Mouse (Mus musculus): Measurements from ENCODE around the gene Hdgf. TPM values are rescaled to one million over a fixed set of nuclear protein-coding genes. Genes with fewer than 3 reads are reported as not detected.

Hdgf gene
- polyA plus RNA-seq, 1 experiment from 2014 or later: 305 TPM

- H3K4me2 ChIP-seq (ENCODE audit: low read depth, severe bottlenecking): no peak overlapping the region; the same call in 1 of the 2 replicates
- H3K9me3 ChIP-seq (ENCODE audit: control insufficient read depth, low read length): no peaks in the 10 kb centered on the region
- H3K4me1 ChIP-seq (ENCODE audit: control insufficient read depth, insufficient read depth, low read length): peaks cover 10% of the 10 kb centered on the region; the same call in 1 of the 2 replicates
- H3K4me3 ChIP-seq (ENCODE audit: low read depth, low read length): no peak overlapping the region
- H3K36me3 ChIP-seq (ENCODE audit: control insufficient read depth, insufficient read depth, low read length): no peaks in the 10 kb centered on the region
- DNase-seq (ENCODE audit: low spot score) (no peak), ATAC-seq (ENCODE audit: insufficient number of reproducible peaks, low FRiP score, low TSS enrichment, low read depth) (no peak)
- no peak overlapping the region for H3K9ac ChIP-seq (ENCODE audit: low read length)
- 50% methylated on average over 5 of the region's 5 CpGs for WGBS
- H3K27ac ChIP-seq (replicated peaks; ENCODE audit: low read depth, low read length): peak overlapping the region; percentile 58
- H3K27me3 ChIP-seq (ENCODE audit: control insufficient read depth, insufficient read depth, low read length): no peaks in the 10 kb centered on the region
Observed at GRCm38 (mm10) chr3:87903821-87904220, 2.3 kb upstream of the Hdgf start.

GRCm38 (mm10) chr3:87906601-87906980 is 470 bp downstream of the Hdgf start:
- Histone ChIP-seq H3K4me3 (ENCODE audit: low read depth, low read length) (peak overlapping the region; percentile 99), H3K4me1 (ENCODE audit: control insufficient read depth, insufficient read depth, low read length) (peaks cover 28% of the 10 kb centered on the region), H3K4me2 (ENCODE audit: low read depth, severe bottlenecking) (peak overlapping the region; percentile 86), H3K27ac (replicated peaks; ENCODE audit: low read depth, low read length) (peak overlapping the region; percentile 96), H3K27me3 (ENCODE audit: control insufficient read depth, insufficient read depth, low read length) (no peaks in the 10 kb centered on the region), H3K9ac (ENCODE audit: low read length) (peak overlapping the region; percentile 99), H3K9me3 (ENCODE audit: control insufficient read depth, low read length) (no peaks in the 10 kb centered on the region), H3K36me3 (ENCODE audit: control insufficient read depth, insufficient read depth, low read length) (no peaks in the 10 kb centered on the region)
- DNase-seq (ENCODE audit: low spot score) (peak; percentile 66), ATAC-seq (ENCODE audit: insufficient number of reproducible peaks, low FRiP score, low TSS enrichment, low read depth) (no peak)
- 0% methylated on average over 42 of the region's 47 CpGs for WGBS

GRCm38 (mm10) chr3:87906981-87907857 is 1.1 kb downstream of the Hdgf start:
- DNase-seq (ENCODE audit: low spot score) (peak; percentile 57), ATAC-seq (ENCODE audit: insufficient number of reproducible peaks, low FRiP score, low TSS enrichment, low read depth) (no peak)
- peak overlapping the region; percentile 86 for H3K4me2 ChIP-seq (ENCODE audit: low read depth, severe bottlenecking)
- H3K9ac ChIP-seq (ENCODE audit: low read length): peak overlapping the region; percentile 99
- H3K36me3 ChIP-seq (ENCODE audit: control insufficient read depth, insufficient read depth, low read length): no peaks in the 10 kb centered on the region
- peak overlapping the region; percentile 99 for H3K4me3 ChIP-seq (ENCODE audit: low read depth, low read length)
- under 1% methylated on average over 27 of the region's 27 CpGs for WGBS
- H3K27ac ChIP-seq (replicated peaks; ENCODE audit: low read depth, low read length): peak overlapping the region; percentile 96
- H3K27me3 ChIP-seq (ENCODE audit: control insufficient read depth, insufficient read depth, low read length): no peaks in the 10 kb centered on the region
- H3K4me1 ChIP-seq (ENCODE audit: control insufficient read depth, insufficient read depth, low read length): peaks cover 28% of the 10 kb centered on the region
- H3K9me3 ChIP-seq (ENCODE audit: control insufficient read depth, low read length): no peaks in the 10 kb centered on the region

GRCm38 (mm10) chr3:87907906-87908305 is 1.8 kb downstream of the Hdgf start:
- Histone ChIP-seq H3K27ac (replicated peaks; ENCODE audit: low read depth, low read length) (peak overlapping the region; percentile 96; the same call in 1 of the 2 replicates), H3K36me3 (ENCODE audit: control insufficient read depth, insufficient read depth, low read length) (peaks cover under 1% of the 10 kb centered on the region; the same call in 1 of the 2 replicates), H3K4me1 (ENCODE audit: control insufficient read depth, insufficient read depth, low read length) (peaks cover 28% of the 10 kb centered on the region), H3K9ac (ENCODE audit: low read length) (peak overlapping the region; percentile 99), H3K4me3 (ENCODE audit: low read depth, low read length) (peak overlapping the region; percentile 99), H3K9me3 (ENCODE audit: control insufficient read depth, low read length) (no peaks in the 10 kb centered on the region), H3K27me3 (ENCODE audit: control insufficient read depth, insufficient read depth, low read length) (no peaks in the 10 kb centered on the region), H3K4me2 (ENCODE audit: low read depth, severe bottlenecking) (peak overlapping the region; percentile 86)
- ATAC-seq (ENCODE audit: insufficient number of reproducible peaks, low FRiP score, low TSS enrichment, low read depth): no peak
- 0% methylated on average over 1 of the region's 1 CpGs for WGBS
- no peak for DNase-seq (ENCODE audit: low spot score)

- Histone ChIP-seq H3K27ac (replicated peaks; ENCODE audit: low read depth, low read length) (0 out of 2 replicates have a peak overlapping the region, but pooled peaks have one; percentile 40), H3K4me1 (ENCODE audit: control insufficient read depth, insufficient read depth, low read length) (peaks cover 28% of the 10 kb centered on the region), H3K27me3 (ENCODE audit: control insufficient read depth, insufficient read depth, low read length) (no peaks in the 10 kb centered on the region), H3K9me3 (ENCODE audit: control insufficient read depth, low read length) (no peaks in the 10 kb centered on the region), H3K9ac (ENCODE audit: low read length) (no peak overlapping the region), H3K36me3 (ENCODE audit: control insufficient read depth, insufficient read depth, low read length) (peaks cover 4% of the 10 kb centered on the region; the same call in 1 of the 2 replicates), H3K4me3 (ENCODE audit: low read depth, low read length) (no peak overlapping the region), H3K4me2 (ENCODE audit: low read depth, severe bottlenecking) (peak overlapping the region; percentile 45; the same call in 1 of the 2 replicates)
- 88% methylated on average over 2 of the region's 2 CpGs for WGBS
- DNase-seq (ENCODE audit: low spot score): no peak
- no peak for ATAC-seq (ENCODE audit: insufficient number of reproducible peaks, low FRiP score, low TSS enrichment, low read depth)
Observed at GRCm38 (mm10) chr3:87909381-87909780, 3.3 kb downstream of the Hdgf start.

GRCm38 (mm10) chr3:87909874-87910273 is 3.8 kb downstream of the Hdgf start:
- Histone ChIP-seq H3K9me3 (ENCODE audit: control insufficient read depth, low read length) (no peaks in the 10 kb centered on the region), H3K9ac (ENCODE audit: low read length) (no peak overlapping the region), H3K36me3 (ENCODE audit: control insufficient read depth, insufficient read depth, low read length) (peaks cover 8% of the 10 kb centered on the region; the same call in 1 of the 2 replicates), H3K4me2 (ENCODE audit: low read depth, severe bottlenecking) (peak overlapping the region; percentile 45), H3K4me3 (ENCODE audit: low read depth, low read length) (peak overlapping the region; percentile 26), H3K27ac (replicated peaks; ENCODE audit: low read depth, low read length) (peak overlapping the region; percentile 72), H3K27me3 (ENCODE audit: control insufficient read depth, insufficient read depth, low read length) (no peaks in the 10 kb centered on the region), H3K4me1 (ENCODE audit: control insufficient read depth, insufficient read depth, low read length) (peaks cover 28% of the 10 kb centered on the region)
- ATAC-seq (ENCODE audit: insufficient number of reproducible peaks, low FRiP score, low TSS enrichment, low read depth) (no peak), DNase-seq (ENCODE audit: low spot score) (peak; percentile 23)
- whole genome bisulfite sequencing: 3% methylated on average over 4 of the region's 4 CpGs

GRCm38 (mm10) chr3:87910573-87911141 is 4.5 kb downstream of the Hdgf start:
- Histone ChIP-seq H3K9me3 (ENCODE audit: control insufficient read depth, low read length) (no peaks in the 10 kb centered on the region), H3K9ac (ENCODE audit: low read length) (0 out of 2 replicates have a peak overlapping the region, but pooled peaks have one; percentile 27), H3K27me3 (ENCODE audit: control insufficient read depth, insufficient read depth, low read length) (no peaks in the 10 kb centered on the region), H3K4me3 (ENCODE audit: low read depth, low read length) (peak overlapping the region; percentile 26), H3K4me2 (ENCODE audit: low read depth, severe bottlenecking) (peak overlapping the region; percentile 45), H3K36me3 (ENCODE audit: control insufficient read depth, insufficient read depth, low read length) (peaks cover 14% of the 10 kb centered on the region; the same call in 1 of the 2 replicates), H3K4me1 (ENCODE audit: control insufficient read depth, insufficient read depth, low read length) (peaks cover 28% of the 10 kb centered on the region), H3K27ac (replicated peaks; ENCODE audit: low read depth, low read length) (peak overlapping the region; percentile 72)
- DNase-seq (ENCODE audit: low spot score) (peak; percentile 88), ATAC-seq (ENCODE audit: insufficient number of reproducible peaks, low FRiP score, low TSS enrichment, low read depth) (peak; percentile 33)
- WGBS: 6% methylated on average over 12 of the region's 12 CpGs

GRCm38 (mm10) chr3:87913491-87913890 is 7.4 kb downstream of the Hdgf start:
- no peaks in the 10 kb centered on the region for H3K9me3 ChIP-seq (ENCODE audit: control insufficient read depth, low read length)
- DNase-seq (ENCODE audit: low spot score): no peak
- H3K4me3 ChIP-seq (ENCODE audit: low read depth, low read length): no peak overlapping the region
- H3K4me2 ChIP-seq (ENCODE audit: low read depth, severe bottlenecking): no peak overlapping the region
- H3K4me1 ChIP-seq (ENCODE audit: control insufficient read depth, insufficient read depth, low read length): peaks cover 20% of the 10 kb centered on the region
- H3K9ac ChIP-seq (ENCODE audit: low read length): no peak overlapping the region
- H3K36me3 ChIP-seq (ENCODE audit: control insufficient read depth, insufficient read depth, low read length): peaks cover 16% of the 10 kb centered on the region; the same call in 1 of the 2 replicates
- 89% methylated on average over 7 of the region's 7 CpGs for WGBS
- H3K27me3 ChIP-seq (ENCODE audit: control insufficient read depth, insufficient read depth, low read length): no peaks in the 10 kb centered on the region
- ATAC-seq (ENCODE audit: insufficient number of reproducible peaks, low FRiP score, low TSS enrichment, low read depth): no peak
- H3K27ac ChIP-seq (replicated peaks; ENCODE audit: low read depth, low read length): no peak overlapping the region

Measured in limb, embryonic 11.5 days (tissue).